Mouse (Mus musculus) forelimb bud, embryonic 11.5 days (tissue): ENCODE data around the gene Zmiz1.

Experiments used
- DNase-seq: peaks from one replicate; pipeline ENCODE4 v3.0.0-alpha.2; 2012; ENCODE audit warnings: low read depth, low spot score

Zmiz1 gene

GRCm38 (mm10) chr14:25635746-25636145, 176.8 kb downstream of the Zmiz1 start:
- no peak for DNase-seq

- DNase-seq, result no peak
These were observed 177.3 kb downstream of the Zmiz1 start for GRCm38 (mm10) chr14:25636297-25636696.

- no peak for DNase-seq
These were observed 180.3 kb downstream of the Zmiz1 start for GRCm38 (mm10) chr14:25639120-25639758.

GRCm38 (mm10) chr14:25639979-25640378, 181.0 kb downstream of the Zmiz1 start:
- no peak for DNase-seq

GRCm38 (mm10) chr14:25640421-25641056, 181.6 kb downstream of the Zmiz1 start:
- no peak for DNase-seq

GRCm38 (mm10) chr14:25641067-25641466, 182.1 kb downstream of the Zmiz1 start:
- no peak for DNase-seq

GRCm38 (mm10) chr14:25645717-25646116, 186.7 kb downstream of the Zmiz1 start:
- no peak for DNase-seq

- peak; percentile 81 for DNase-seq
These were observed 187.2 kb downstream of the Zmiz1 start for GRCm38 (mm10) chr14:25646161-25646621.

- no peak for DNase-seq
These were observed 192.1 kb downstream of the Zmiz1 start for GRCm38 (mm10) chr14:25651131-25651530.

GRCm38 (mm10) chr14:25651905-25652304, 192.9 kb downstream of the Zmiz1 start:
- no peak for DNase-seq

- no peak for DNase-seq
These were observed 195.6 kb downstream of the Zmiz1 start for GRCm38 (mm10) chr14:25654401-25655197.

- no peak for DNase-seq
These were observed 201.7 kb downstream of the Zmiz1 start for GRCm38 (mm10) chr14:25660661-25661060.

GRCm38 (mm10) chr14:25661185-25661920, 202.4 kb downstream of the Zmiz1 start:
- no peak for DNase-seq

GRCm38 (mm10) chr14:25663649-25664309, 204.8 kb downstream of the Zmiz1 start:
- DNase-seq, result no peak

GRCm38 (mm10) chr14:25664310-25664695, 205.3 kb downstream of the Zmiz1 start:
- DNase-seq, result no peak

- no peak for DNase-seq
These were observed 206.5 kb downstream of the Zmiz1 start for GRCm38 (mm10) chr14:25665314-25665970.

GRCm38 (mm10) chr14:25666668-25667376, 207.8 kb downstream of the Zmiz1 start:
- DNase-seq, result no peak

GRCm38 (mm10) chr14:25667587-25667986, 208.6 kb downstream of the Zmiz1 start:
- DNase-seq, result no peak

GRCm38 (mm10) chr14:25679625-25680024, 220.6 kb downstream of the Zmiz1 start:
- no peak for DNase-seq

GRCm38 (mm10) chr14:25682020-25682419, 223.0 kb downstream of the Zmiz1 start:
- no peak for DNase-seq
